ENCODE assay signal across 9 mouse cellular contexts in genomic region chr11:103721468-103722039, GRCm38 (mm10). TPM values are rescaled to one million over a fixed set of nuclear protein-coding genes. Genes with fewer than 3 reads are reported as not detected.
DNase-seq lines count a peak whose midpoint lies in the region; ATAC-seq and TF ChIP-seq lines count a peak whose summit lies in the region.
"Had no signal": no experiment of that assay in that cellular context is flagged by ENCODE, and none has a peak within 500 bp of the region (broad histone marks: within the 10 kb centered on the region; RNA-seq: fewer than 3 reads in every experiment).

No protein-coding gene starts in this region.

- DNase-seq in adrenal gland, adult (ENCODE audit: inconsistent age in 2 of 2, low spot score in 1 of 2), result peak; percentile 19 to 67
- no peak for DNase-seq in adrenal gland, postnatal 4 days (ENCODE audit: low spot score in 2 of 2)
- peak; percentile 28 for DNase-seq in NIH3T3 (ENCODE audit: low read depth)
- DNase-seq in embryonic facial prominence, embryonic 10.5 days (ENCODE audit: low spot score), result peak; percentile 64
- peak; percentile 82 for DNase-seq in hindbrain, postnatal 0 days (ENCODE audit: low spot score)
- DNase-seq in lung, embryonic 14.5 days, result peak; percentile 63
- DNase-seq in retina, postnatal 7 days (ENCODE audit: low read depth, low spot score), result peak; percentile 49
- DNase-seq in urinary bladder, postnatal 14 days (ENCODE audit: low spot score), result no peak

- 27% methylated on average over 15 of the region's 15 CpGs for WGBS in embryonic facial prominence, embryonic 10.5 days
- 18% methylated on average over 15 of the region's 15 CpGs for WGBS in hindbrain, postnatal 0 days
- 12% methylated on average over 15 of the region's 15 CpGs for WGBS in lung, embryonic 14.5 days

- H3K4me3 ChIP-seq in embryonic facial prominence, embryonic 10.5 days, result peak overlapping the region; percentile 39
- H3K4me3 ChIP-seq in hindbrain, postnatal 0 days (ENCODE audit: low read length), result no peak overlapping the region
- H3K4me3 ChIP-seq in lung, embryonic 14.5 days (ENCODE audit: low read depth, low read length), result peak overlapping the region; percentile 18; the same call in 1 of the 2 replicates

- H3K9me3 ChIP-seq in embryonic facial prominence, embryonic 10.5 days, result no peaks in the 10 kb centered on the region
- H3K9me3 ChIP-seq in hindbrain, postnatal 0 days (ENCODE audit: low read length), result no peaks in the 10 kb centered on the region
- no peaks in the 10 kb centered on the region for H3K9me3 ChIP-seq in lung, embryonic 14.5 days (ENCODE audit: low read depth, low read length)

- H3K27ac ChIP-seq in embryonic facial prominence, embryonic 10.5 days (replicated peaks), result no peak overlapping the region
- peak overlapping the region; percentile 43 for H3K27ac ChIP-seq in hindbrain, postnatal 0 days
- no peak overlapping the region for H3K27ac ChIP-seq in lung, embryonic 14.5 days (ENCODE audit: low read depth)

- peak overlapping the region; percentile 25; the same call in 1 of the 2 replicates for H3K9ac ChIP-seq in hindbrain, postnatal 0 days (replicated peaks; ENCODE audit: low read length)
- no peak overlapping the region for H3K9ac ChIP-seq in lung, embryonic 14.5 days

- H3K4me2 ChIP-seq in hindbrain, postnatal 0 days (ENCODE audit: low read depth, low read length), result peak overlapping the region; percentile 48
- peak overlapping the region; percentile 52 for H3K4me2 ChIP-seq in lung, embryonic 14.5 days

- H3K27me3 ChIP-seq in embryonic facial prominence, embryonic 10.5 days (replicated peaks; ENCODE audit: low read depth, poor library complexity, severe bottlenecking), result peaks cover 14% of the 10 kb centered on the region; the same call in 1 of the 2 replicates
- no peaks in the 10 kb centered on the region for H3K27me3 ChIP-seq in hindbrain, postnatal 0 days (ENCODE audit: insufficient read depth, low read length)
- H3K27me3 ChIP-seq in lung, embryonic 14.5 days (ENCODE audit: insufficient read depth, low read length), result no peaks in the 10 kb centered on the region

- TF ChIP-seq CTCF in hindbrain, postnatal 0 days (IDR thresholded peaks at IDR 0.05; ENCODE audit: low read depth), result peak; percentile 82
- peak; percentile 72 for TF ChIP-seq CTCF in lung, embryonic 14.5 days (IDR thresholded peaks at IDR 0.05; ENCODE audit: low read depth)

- H3K4me1 ChIP-seq in embryonic facial prominence, embryonic 10.5 days, result peaks cover 41% of the 10 kb centered on the region
- H3K4me1 ChIP-seq in hindbrain, postnatal 0 days (ENCODE audit: insufficient read depth, low read length), result peaks cover 12% of the 10 kb centered on the region
- no peaks in the 10 kb centered on the region for H3K4me1 ChIP-seq in lung, embryonic 14.5 days (ENCODE audit: insufficient read depth)

- ATAC-seq in hindbrain, postnatal 0 days, result peak; percentile 81
- peak; percentile 83 for ATAC-seq in lung, embryonic 14.5 days (ENCODE audit: insufficient read depth)

- no peaks in the 10 kb centered on the region for H3K36me3 ChIP-seq in embryonic facial prominence, embryonic 10.5 days (replicated peaks)
- H3K36me3 ChIP-seq in hindbrain, postnatal 0 days (ENCODE audit: insufficient read depth, low read length), result no peaks in the 10 kb centered on the region
- H3K36me3 ChIP-seq in lung, embryonic 14.5 days (ENCODE audit: insufficient read depth), result no peaks in the 10 kb centered on the region

RNA-seq across cellular contexts. Expression of gene Gosr2, which starts 23.9 kb away (rescaled TPM):
- 10 to 100 TPM; 83.7 to 86.7 TPM for total RNA-seq in adrenal gland, postnatal 4 days (2021)
- 96.6 and 99.6 TPM in 2 replicates for polyA plus RNA-seq in embryonic facial prominence, embryonic 10.5 days (2016; fragmentation: Nextera tagmentation; extraction: Ambion mirVana)
- 101 and 102 TPM in 2 replicates for total RNA-seq in hindbrain, postnatal 0 days (2014; rRNA removed)
- 93.3 and 99.4 TPM in 2 replicates for polyA plus RNA-seq in hindbrain, postnatal 0 days (2015; fragmentation: Nextera tagmentation; extraction: Ambion mirVana)
- polyA plus RNA-seq in lung, embryonic 14.5 days (2014; fragmentation: Nextera tagmentation; extraction: Ambion mirVana), result 85.0 and 86.4 TPM in 2 replicates

RNA-seq across cellular contexts. Expression of gene Wnt9b, which starts 28.1 kb away (rescaled TPM):
- total RNA-seq in adrenal gland, postnatal 4 days (2021), result 1 to 10 TPM in 1 of 2 experiments, under 1 TPM in 1; 0.28 to 1.1 TPM
- 4.5 and 5.3 TPM in 2 replicates for polyA plus RNA-seq in embryonic facial prominence, embryonic 10.5 days (2016; fragmentation: Nextera tagmentation; extraction: Ambion mirVana)
- total RNA-seq in hindbrain, postnatal 0 days (2014; rRNA removed), result 2.6 and 2.7 TPM in 2 replicates
- polyA plus RNA-seq in hindbrain, postnatal 0 days (2015; fragmentation: Nextera tagmentation; extraction: Ambion mirVana), result 0.86 and 1.0 TPM in 2 replicates
- not detected in 2 replicates for polyA plus RNA-seq in lung, embryonic 14.5 days (2014; fragmentation: Nextera tagmentation; extraction: Ambion mirVana)
- polyA plus RNA-seq: C2C12 had no signal

RNA-seq across cellular contexts. Expression of gene Wnt3, which starts 52.4 kb away (rescaled TPM):
- under 1 TPM; 0.11 to 0.42 TPM for total RNA-seq in adrenal gland, postnatal 4 days (2021)
- 3.7 and 4.3 TPM in 2 replicates for polyA plus RNA-seq in embryonic facial prominence, embryonic 10.5 days (2016; fragmentation: Nextera tagmentation; extraction: Ambion mirVana)
- total RNA-seq in hindbrain, postnatal 0 days (2014; rRNA removed), result 9.0 and 12.5 TPM in 2 replicates
- 11.1 and 11.6 TPM in 2 replicates for polyA plus RNA-seq in hindbrain, postnatal 0 days (2015; fragmentation: Nextera tagmentation; extraction: Ambion mirVana)
- 0.18 TPM in 2 replicates for polyA plus RNA-seq in lung, embryonic 14.5 days (2014; fragmentation: Nextera tagmentation; extraction: Ambion mirVana)

Comparison
In these comparisons a context has a peak if more than half of its experiments do, and no peak if none do; other contexts are left out.
1. DNase-seq: peak in adrenal gland, adult (2 of 2), NIH3T3 (single experiment), embryonic facial prominence, embryonic 10.5 days (single experiment), hindbrain, postnatal 0 days (single experiment), lung, embryonic 14.5 days (single experiment) and retina, postnatal 7 days (single experiment); none in adrenal gland, postnatal 4 days (0 of 2) and urinary bladder, postnatal 14 days (single experiment).